Mouse (Mus musculus): Measurements from ENCODE around the gene Cpn2.

Gene Cpn2

DNA sequence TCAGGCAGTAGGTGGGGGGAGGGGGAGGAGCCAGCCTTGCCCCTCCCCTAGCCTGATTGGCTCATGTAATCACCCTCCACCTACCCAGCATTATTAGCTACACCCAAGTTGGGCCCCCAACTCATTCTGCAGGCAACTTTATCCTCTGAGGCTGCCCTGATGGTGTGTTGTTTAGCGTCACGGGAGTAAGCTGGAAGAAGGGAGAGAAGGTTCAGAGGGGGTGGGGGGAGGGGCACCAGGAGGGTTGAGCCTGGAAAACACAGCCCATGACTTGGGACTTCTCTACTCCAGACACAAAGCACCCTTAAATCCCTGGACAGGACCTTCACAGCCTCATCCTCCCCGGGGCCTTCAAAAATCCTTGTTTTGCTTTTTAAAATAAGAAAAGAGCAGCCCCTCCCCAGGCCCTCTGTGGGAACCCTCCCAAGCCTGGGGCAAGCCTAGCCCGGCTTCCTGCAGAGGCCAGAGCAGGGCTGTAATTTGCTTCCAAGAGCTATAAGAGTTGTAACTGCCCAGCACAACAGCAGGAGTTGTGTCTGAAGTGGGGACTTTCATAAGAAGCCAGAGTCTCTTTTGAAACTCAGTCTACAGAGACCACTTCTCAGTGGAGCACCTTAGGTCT is 13.5 kb upstream of the Cpn2 start:
- no peak for DNase-seq (ENCODE audit: low read depth, low spot score)

- DNase-seq (ENCODE audit: low read depth, low spot score) = no peak
Observed at GRCm38 (mm10) chr16:30278406-30278805, 11.1 kb upstream of the Cpn2 start.

- DNase-seq (ENCODE audit: low read depth, low spot score) = no peak
Observed at GRCm38 (mm10) chr16:30275558-30276340, 8.4 kb upstream of the Cpn2 start.

DNA sequence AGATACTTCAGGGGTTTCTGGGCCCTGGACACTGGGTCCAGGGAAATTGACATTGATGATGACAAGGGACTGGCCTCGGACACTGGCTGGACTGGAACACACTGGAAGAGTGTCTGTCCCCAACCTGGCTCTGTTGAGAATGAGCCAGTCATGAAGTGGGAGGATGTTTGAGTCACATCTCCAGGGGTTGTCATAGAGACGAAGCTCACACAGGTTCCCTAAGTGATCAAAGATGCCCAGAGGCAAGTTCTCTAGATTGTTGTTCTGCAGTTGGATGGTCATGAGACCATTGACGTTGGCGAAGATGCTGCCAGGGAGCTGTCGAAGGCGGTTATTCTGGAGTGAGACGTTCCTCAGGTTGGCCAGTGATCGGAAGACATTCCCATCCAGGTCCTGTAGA is 5.8 kb upstream of the Cpn2 start:
- DNase-seq (ENCODE audit: low read depth, low spot score) = no peak

GRCm38 (mm10) chr16:30271941-30272595 is 4.8 kb upstream of the Cpn2 start:
- no peak for DNase-seq (ENCODE audit: low read depth, low spot score)

GRCm38 (mm10) chr16:30271223-30271761 is 4.0 kb upstream of the Cpn2 start:
- DNase-seq (ENCODE audit: low read depth, low spot score) = no peak

- no peak for DNase-seq (ENCODE audit: low read depth, low spot score)
Observed at GRCm38 (mm10) chr16:30266561-30266960, 738 bp downstream of the Cpn2 start.

- DNase-seq (ENCODE audit: low read depth, low spot score) = no peak
Observed at GRCm38 (mm10) chr16:30265611-30266010, 1.7 kb downstream of the Cpn2 start.

- DNase-seq (ENCODE audit: low read depth, low spot score) = no peak
Observed at GRCm38 (mm10) chr16:30263156-30263555, 4.1 kb downstream of the Cpn2 start.

GRCm38 (mm10) chr16:30262664-30263063 is 4.6 kb downstream of the Cpn2 start:
- DNase-seq (ENCODE audit: low read depth, low spot score) = peak; percentile 63

DNA sequence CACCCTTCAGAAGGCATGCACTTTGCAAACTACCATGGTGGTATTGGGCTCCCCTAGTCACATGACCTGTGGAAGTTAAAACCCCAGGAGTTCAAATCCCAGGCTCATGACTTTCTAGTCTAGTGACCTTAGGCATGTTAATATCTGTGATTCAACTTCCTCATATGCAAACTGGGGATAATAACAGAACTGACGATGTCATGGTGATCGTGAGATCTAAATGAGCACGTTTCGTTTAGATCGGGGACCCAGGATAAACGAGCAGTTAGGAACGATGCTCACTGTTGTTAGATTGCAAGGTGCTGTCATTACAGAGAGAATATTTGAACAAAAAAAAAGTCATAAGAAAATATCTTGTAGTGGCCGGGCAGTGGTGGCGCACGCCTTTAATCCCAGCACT is 5.1 kb downstream of the Cpn2 start:
- DNase-seq (ENCODE audit: low read depth, low spot score) = no peak

DNA sequence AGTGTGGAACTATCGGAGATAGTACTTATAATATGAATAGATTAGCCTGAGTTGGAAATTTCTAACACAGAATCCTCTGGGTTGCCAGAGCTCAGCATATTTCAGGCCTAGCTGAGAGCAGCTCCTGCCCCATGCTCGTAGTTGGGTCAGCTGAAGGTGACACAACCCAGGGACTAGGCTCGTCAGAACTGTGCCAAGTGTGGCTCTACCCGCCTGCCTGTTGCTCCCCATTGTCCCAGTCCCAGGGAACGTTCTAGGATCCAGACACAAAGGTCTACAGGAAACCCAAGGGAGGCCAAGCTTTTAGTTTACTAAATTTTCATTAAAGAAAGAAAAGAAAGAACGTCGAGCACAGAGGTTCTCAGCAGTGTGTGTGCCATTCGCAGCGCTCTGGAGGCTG is 6.0 kb downstream of the Cpn2 start:
- no peak for DNase-seq (ENCODE audit: low read depth, low spot score)

DNA sequence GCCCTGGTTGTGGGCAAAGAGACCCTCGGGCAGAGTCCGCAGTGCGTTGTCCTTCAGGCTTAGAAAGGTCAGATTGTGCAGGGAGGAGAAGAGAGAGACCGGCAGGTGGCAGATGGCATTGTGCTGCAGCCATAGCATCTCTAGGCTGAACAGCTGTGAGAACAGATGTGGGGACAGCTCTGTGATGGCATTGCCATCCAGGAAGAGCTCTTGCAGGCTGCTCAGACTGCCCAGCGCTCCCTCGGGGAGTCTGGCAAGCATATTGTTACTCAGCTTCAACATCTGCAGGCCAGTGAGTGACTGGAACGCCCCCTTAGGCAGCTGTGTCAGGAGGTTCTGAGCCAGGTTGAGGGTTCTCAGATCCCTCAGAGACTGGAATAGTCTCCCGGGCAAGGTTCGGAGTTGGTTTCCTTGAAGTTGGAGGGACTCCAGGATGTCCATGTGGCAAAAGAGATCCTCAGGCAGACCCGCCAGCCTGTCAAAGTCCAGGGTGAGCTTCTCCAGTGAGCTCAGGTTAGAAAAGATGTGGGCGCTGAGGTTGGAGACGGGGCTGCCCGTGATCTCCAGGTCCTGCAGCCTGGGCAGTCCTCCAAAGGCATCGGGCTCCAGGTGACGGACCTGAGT is 7.2 kb downstream of the Cpn2 start:
- DNase-seq (ENCODE audit: low read depth, low spot score) = no peak

DNA sequence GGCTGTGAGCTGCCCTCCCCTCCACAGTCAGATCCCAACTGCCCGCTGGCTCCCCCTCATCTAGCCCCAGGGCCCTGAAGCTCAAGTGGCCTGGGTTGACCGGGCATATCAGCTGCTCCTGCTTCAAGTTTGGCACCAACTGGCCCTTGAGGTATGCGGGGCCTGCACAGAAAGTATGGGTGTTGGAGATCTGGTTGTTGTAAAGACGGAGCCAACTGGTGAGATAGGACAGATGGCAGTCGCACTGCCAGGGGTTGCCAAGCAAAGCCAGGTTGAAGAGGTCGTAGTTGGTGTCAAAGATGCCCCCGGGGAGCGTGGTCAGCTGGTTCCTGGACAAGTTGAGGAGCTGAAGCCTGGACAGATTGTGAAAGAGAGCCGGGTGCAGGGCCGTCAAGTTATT is 7.9 kb downstream of the Cpn2 start:
- DNase-seq (ENCODE audit: low read depth, low spot score) = no peak

- no peak for DNase-seq (ENCODE audit: low read depth, low spot score)
Observed at GRCm38 (mm10) chr16:30258441-30258840, 8.9 kb downstream of the Cpn2 start.

- no peak for DNase-seq (ENCODE audit: low read depth, low spot score)
Observed at GRCm38 (mm10) chr16:30257718-30258117, 9.6 kb downstream of the Cpn2 start.

GRCm38 (mm10) chr16:30255061-30255460 is 12.2 kb downstream of the Cpn2 start:
- no peak for DNase-seq (ENCODE audit: low read depth, low spot score)

- no peak for DNase-seq (ENCODE audit: low read depth, low spot score)
Observed at GRCm38 (mm10) chr16:30253900-30254299, 13.4 kb downstream of the Cpn2 start.

GRCm38 (mm10) chr16:30253374-30253773 is 13.9 kb downstream of the Cpn2 start:
- no peak for DNase-seq (ENCODE audit: low read depth, low spot score)

- peak; percentile 84 for DNase-seq (ENCODE audit: low read depth, low spot score)
Observed at GRCm38 (mm10) chr16:30252003-30252418, 15.3 kb downstream of the Cpn2 start.

DNA sequence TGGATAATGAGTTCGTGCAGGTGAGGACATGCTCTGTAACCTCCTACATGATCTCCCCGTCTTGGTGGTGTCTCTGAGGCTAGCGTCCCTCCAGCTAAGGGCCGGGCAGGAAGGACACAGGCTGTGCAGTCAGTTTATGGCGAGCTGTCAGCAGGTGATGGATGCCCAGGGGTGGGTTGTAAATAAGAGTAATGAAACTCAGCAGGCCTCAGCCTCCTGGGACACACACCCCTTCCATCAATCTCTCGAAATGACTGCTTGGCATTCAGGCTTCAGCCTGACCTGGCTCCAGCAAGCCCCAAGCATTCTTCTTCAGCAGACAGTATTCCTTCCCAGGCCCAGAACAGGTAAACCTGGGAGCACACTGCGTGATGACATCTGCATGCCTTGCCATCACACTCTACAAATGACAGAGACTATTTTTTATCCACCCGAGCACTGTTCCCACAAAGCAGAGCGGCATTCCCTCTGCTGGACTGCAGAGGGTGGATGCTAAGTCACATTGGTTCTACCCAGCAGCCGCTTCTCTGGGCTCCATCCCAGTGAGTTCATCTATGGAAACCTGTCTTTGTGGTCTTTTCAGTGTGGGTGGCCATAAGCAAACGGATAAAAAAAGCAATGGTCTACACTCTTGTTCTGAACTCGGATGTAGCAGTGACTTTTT is 23.1 kb downstream of the Cpn2 start:
- no peak for DNase-seq (ENCODE audit: low read depth, low spot score)

DNA sequence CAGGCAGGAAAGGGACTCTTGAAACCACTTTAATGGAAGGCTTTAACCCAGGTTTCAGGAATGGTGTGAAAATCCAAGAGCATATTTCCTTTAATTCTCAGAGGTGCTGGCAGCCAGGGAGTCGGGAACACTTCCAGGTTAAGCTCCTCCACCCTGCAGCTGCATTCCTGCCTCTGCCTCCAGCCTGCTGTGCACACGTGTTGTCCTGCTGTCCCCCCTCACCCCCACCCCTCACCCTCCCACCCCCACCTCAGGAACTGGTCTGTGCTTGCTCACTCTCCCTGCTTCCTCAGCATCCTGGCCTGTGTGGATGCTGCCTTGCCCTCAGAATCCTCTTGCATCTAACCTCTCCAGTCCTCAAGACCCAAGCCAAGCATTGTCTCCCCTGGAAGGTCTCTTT is 25.7 kb downstream of the Cpn2 start:
- no peak for DNase-seq (ENCODE audit: low read depth, low spot score)

Data from CD4-positive helper T cell, adult 2 months (primary cell).